Mouse (Mus musculus) hindbrain, embryonic 15.5 days (tissue): ENCODE data around the gene Magi3. TPM values are rescaled to one million over a fixed set of nuclear protein-coding genes. Genes with fewer than 3 reads are reported as not detected.

ENCODE experiments used
- ATAC-seq: fragments of 200-750 bp; cut with Nextera tagmentation; 2 replicates; pipeline ENCODE4 v1.8.0; 2017; ENCODE audit warnings: low read depth, moderate number of reproducible peaks, moderate TSS enrichment; ENCODE audit not compliant: low FRiP score
- H3K27ac ChIP-seq: fragments of 300-500 bp; sonication (generic); replicated peaks from 2 replicates; pipeline ENCODE4 v1.5.1; 2015; ENCODE audit warnings: mild to moderate bottlenecking, inconsistent platforms
- H3K27me3 ChIP-seq: fragments of 300-500 bp; sonication (generic); 2 replicates; pipeline ENCODE4 v1.6.1; 2015; ENCODE audit warnings: control low read depth, inconsistent platforms
- H3K36me3 ChIP-seq: fragments of 300-500 bp; sonication (generic); 2 replicates; pipeline ENCODE4 v1.6.1; 2015; ENCODE audit warnings: control low read depth, inconsistent platforms
- H3K4me1 ChIP-seq: fragments of 300-500 bp; sonication (generic); replicated peaks from 2 replicates; pipeline ENCODE4 v1.6.1; 2015; ENCODE audit warnings: control low read depth, inconsistent platforms
- H3K4me2 ChIP-seq: fragments of 300-500 bp; sonication (generic); 2 replicates; pipeline ENCODE4 v1.6.1; 2015; ENCODE audit warnings: moderate library complexity, mild to moderate bottlenecking, inconsistent platforms
- H3K4me3 ChIP-seq: fragments of 300-500 bp; sonication (generic); 2 replicates; pipeline ENCODE4 v1.5.1; 2015; ENCODE audit warnings: mild to moderate bottlenecking, inconsistent platforms
- H3K9ac ChIP-seq: fragments of 300-500 bp; sonication (generic); 2 replicates; pipeline ENCODE4 v1.6.1; 2015; ENCODE audit warnings: inconsistent platforms
- H3K9me3 ChIP-seq: fragments of 300-500 bp; sonication (generic); 2 replicates; pipeline ENCODE4 v1.6.1; 2016; ENCODE audit warnings: control low read depth, inconsistent platforms
- WGBS: fragments of 180-500 bp; shearing (Covaris S2); methylation state at CpG from one replicate; pipeline ENCODE4 v1.1.7; 2015; 5-methylcytosine and 5-hydroxymethylcytosine counted together
- polyA plus RNA-seq: library from polyadenylated mRNA; unstranded; fragments of >200 nt; fragmentation: Nextera tagmentation; extraction: Ambion mirVana; gene quantifications from 2 replicates; pipeline ENCODE4 v1.2.1, GENCODE M21; 2015

The Magi3 gene
- polyA plus RNA-seq, 1 experiment from 2014 or later: 5.1 TPM

- peaks cover 21% of the 10 kb centered on the region for H3K4me1 ChIP-seq
- H3K27me3 ChIP-seq: no peaks in the 10 kb centered on the region
- ATAC-seq: peak; percentile 88
- WGBS: 2% methylated on average over 22 of the region's 24 CpGs
- H3K4me3 ChIP-seq: peak overlapping the region; percentile 71
- H3K27ac ChIP-seq: peak overlapping the region; percentile 94
- H3K9ac ChIP-seq: peak overlapping the region; percentile 98
- H3K9me3 ChIP-seq: no peaks in the 10 kb centered on the region
- peaks cover 14% of the 10 kb centered on the region for H3K36me3 ChIP-seq
- peak overlapping the region; percentile 71 for H3K4me2 ChIP-seq
Measured at GRCm38 (mm10) chr3:103968701-103969100, 251.5 kb downstream of the Magi3 start.

DNA sequence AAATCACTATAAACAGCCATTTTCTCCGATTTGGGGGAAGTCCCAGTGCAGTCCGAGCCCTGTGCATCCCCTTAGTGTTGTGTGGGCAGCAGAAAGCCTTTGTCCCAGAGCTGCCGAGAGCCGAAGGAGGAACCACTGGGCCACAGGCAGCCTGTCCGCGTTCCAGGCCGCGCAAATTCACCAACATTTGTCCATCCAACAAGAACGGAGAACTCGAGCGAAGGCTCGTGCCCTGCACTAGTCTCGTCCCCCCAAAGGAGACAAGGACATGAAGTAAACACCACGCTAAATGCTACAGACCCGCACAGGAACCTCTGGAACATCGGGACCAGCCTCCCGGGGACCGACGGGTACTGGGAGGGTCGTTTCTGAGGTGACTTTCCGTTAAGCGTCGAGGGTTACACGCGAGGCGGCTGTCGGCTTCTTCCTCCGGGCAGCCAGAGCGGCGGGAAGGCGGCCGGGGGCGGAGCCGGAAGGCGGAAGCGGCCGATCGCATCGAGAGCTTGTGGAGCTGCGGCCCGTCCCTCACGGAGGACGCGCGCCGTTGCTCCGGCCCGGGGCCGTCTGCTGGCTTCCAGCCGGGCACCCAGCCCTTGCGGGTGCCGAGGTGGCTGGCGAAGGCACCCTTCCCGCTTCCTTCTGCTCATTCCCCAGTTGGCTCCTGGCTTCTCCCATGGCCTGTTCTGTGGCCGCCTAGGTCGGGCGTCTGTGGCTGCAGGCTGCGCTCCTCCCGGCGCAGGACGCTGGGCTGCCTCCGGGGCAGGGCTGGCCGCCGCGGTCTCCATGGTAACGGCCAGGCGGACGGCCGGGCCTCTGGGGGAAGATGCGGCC lies 252.1 kb downstream of the Magi3 start, which contains the start of gene Phtf1:
TSS of gene Phtf1 (plus strand) at position 250 of the 831 bp plus-strand sequence.
- Histone ChIP-seq H3K9ac (peak within 1 kb of the TSS; percentile 98), H3K27me3 (no peaks in the 10 kb centered on the region), H3K9me3 (no peaks in the 10 kb centered on the region), H3K4me3 (peak within 1 kb of the TSS; percentile 71), H3K4me1 (peaks cover 21% of the 10 kb centered on the region), H3K4me2 (peak within 1 kb of the TSS; percentile 71), H3K27ac (peak within 1 kb of the TSS; percentile 94), H3K36me3 (peaks cover 14% of the 10 kb centered on the region)
- peak; percentile 96 for ATAC-seq
- WGBS: under 1% methylated on average over 70 of the region's 70 CpGs

DNA sequence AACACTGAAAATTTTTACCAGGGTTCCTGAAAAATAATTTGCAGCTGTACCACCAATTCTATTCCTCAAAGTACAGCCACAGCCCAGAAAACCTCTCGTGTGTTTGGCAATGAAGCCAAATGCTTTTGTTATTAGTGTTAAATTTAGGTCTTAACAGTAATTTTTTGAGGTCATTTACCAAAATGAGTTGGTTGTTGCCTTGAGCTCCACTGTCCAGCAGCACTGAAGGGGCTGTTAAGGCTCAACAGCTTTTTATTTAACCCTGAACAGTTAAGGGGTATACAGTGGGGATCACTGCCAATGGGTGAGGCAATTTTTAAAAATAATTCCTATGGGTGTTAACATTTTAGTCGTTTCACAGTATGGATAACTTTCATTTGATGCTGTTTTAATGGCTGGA lies 252.9 kb downstream of the Magi3 start:
- WGBS: 14% methylated on average over 2 of the region's 2 CpGs
- H3K4me3 ChIP-seq: peak overlapping the region; percentile 71
- peak overlapping the region; percentile 94 for H3K27ac ChIP-seq
- no peaks in the 10 kb centered on the region for H3K27me3 ChIP-seq
- no peak for ATAC-seq
- H3K9ac ChIP-seq: peak overlapping the region; percentile 98
- H3K4me1 ChIP-seq: peaks cover 21% of the 10 kb centered on the region
- H3K4me2 ChIP-seq: peak overlapping the region; percentile 71
- no peaks in the 10 kb centered on the region for H3K9me3 ChIP-seq
- H3K36me3 ChIP-seq: peaks cover 16% of the 10 kb centered on the region
